Mouse (Mus musculus) E14TG2a.4 (cell line): ENCODE results near the gene Gm20388.

ENCODE experiments used
- CTCF ChIP-seq: conservative IDR thresholded peaks from 2 replicates; pipeline ENCODE4 v1.5.1; 2014; ENCODE audit warnings: low read length
- POU5F1 ChIP-seq: IDR thresholded peaks from 2 replicates; pipeline ENCODE4 v1.6.1; 2014; ENCODE audit warnings: low read length, borderline replicate concordance

DNA sequence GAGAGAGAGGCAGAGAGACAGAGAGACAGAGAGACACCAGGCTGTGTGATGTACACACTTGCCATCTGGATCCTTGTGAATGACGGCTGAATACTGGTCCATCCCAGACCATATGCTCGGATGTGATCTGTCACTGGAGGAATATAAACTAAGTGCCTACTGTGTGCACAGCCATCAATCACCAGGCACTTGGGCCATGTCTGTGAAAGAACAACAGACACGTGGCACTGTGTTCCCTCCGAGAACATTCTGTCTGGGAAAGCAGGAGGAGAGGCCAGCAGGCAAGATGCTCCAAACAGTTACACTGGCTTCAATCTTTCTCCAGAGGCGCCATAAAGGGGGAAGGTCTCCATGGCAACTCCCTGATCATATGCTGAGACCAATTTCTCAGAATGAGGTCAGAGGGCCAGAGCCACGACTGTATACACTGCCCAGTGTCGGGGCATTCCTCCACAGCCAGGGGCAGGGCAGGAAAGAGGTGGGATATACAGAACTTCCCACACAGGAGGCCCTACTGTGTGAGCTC, 269.9 kb downstream of the Gm20388 start:
- TF ChIP-seq CTCF (no peak), POU5F1 (no peak)
